Mouse (Mus musculus): ENCODE results near the gene Serinc3.
"Not testable (repeated sequence)": the region's sequence is repeated elsewhere in the genome, so short reads cannot be mapped to it uniquely, and the experiment has no call there.

Gene Serinc3

DNA sequence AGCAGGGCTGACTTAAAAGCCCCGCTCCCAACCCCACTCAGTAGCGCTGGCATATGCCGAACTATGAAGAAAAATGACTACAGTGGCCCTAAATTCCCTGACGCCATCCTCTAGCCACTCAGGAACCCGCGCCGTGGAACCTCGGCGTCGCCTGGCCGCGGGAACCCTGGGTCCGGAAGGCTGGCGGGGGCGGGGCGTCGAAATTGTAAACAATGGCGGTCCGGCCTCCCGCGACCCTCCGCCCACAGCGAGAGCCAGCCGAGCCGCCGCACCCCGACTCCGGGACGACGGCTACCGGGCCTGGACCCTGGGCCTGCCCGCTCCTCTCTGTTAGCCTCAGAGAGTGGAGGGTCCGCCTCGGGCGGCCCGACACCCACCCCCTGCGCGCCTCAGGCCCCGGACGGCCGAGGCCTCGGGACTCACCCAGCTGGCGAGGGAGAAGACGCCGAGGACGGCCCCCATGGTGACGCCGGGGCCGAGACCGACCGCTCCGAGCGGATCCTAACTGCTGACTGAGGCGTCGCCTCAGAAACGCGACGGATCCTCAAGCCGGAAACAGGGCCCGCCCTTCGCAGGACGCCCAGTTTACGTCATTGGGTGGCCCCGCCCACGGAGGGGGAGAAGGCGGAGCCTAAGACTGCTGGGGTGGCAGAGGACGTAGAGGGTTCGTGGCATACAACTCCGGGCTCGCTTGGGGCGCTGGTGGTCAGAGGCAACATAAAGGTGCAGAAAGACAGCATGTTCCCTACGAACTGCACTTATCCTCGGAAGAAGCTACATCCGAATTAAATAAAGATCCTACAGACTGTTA is at the start of gene Serinc3:
Gene Serinc3 (minus strand): TSS at position 557 of the 811 bp plus-strand sequence.
- peak; percentile 99 for DNase-seq (ENCODE audit: low spot score in 2 of 2)

DNA sequence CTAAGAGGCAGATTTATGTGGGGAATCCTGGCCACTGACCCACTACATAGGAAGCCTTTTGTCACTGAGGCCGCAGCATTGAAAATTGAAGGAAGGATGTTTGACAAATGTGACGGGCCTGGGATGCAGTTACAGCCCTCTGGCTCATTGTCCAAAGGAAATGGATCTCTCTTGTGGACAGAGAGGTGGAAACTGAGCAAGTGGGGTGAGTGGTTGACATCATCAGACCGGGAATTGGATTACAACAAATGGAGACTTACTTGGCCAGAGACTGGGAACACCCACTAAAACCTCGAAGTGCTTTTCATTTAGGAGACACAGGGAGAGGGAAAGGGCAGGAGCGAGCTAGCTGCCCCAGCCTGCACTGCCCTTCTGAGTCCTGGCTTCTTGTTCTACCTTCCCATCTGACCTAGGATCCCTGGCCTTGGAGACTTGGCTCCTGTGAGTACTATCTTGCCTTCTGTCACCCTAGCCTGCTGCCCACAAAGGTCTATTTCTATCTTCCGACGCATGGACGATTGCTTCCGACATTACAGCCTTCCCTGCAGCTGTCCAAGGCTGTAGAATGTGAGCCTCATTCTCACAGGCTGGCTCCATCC is 48.9 kb upstream of the Serinc3 start:
- peak; percentile 77 to 79 for DNase-seq (ENCODE audit: low spot score in 2 of 2)

DNA sequence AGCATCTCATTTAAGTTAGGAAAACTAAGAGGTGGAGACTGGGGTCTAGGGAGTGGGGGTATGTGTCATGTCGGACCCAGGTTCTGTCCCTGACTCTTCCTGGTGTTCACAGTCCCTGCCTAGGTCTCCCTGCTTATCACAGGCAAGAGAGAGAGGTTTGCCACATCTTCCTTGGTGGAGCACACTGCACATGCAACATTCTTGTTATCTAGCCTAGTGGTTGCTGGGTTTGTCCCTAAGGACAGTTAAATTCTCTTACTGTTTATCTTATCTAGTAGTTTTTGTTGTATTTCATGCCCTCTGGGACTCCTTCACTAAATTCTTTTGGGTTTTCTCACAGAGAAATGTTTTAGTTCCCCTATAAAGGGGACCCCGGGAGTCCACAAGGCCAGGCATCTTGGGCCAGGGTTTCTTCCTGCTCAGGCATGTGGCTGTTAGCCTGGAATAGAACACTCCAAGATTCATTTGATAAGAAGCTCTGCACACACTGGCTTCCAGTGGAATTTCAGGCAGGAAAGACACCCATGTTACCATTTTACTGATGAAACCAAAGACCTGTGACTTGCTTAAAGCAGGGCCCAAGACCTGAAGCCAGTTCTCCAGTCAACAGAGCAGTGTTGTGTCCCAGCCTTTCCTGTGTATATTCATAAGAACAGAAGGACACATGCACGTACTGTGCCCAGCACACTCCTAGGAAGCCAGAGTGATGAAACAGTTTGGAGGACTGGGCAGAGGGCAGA is 48.1 kb upstream of the Serinc3 start:
- DNase-seq (ENCODE audit: low spot score in 2 of 2), result no peak

DNA sequence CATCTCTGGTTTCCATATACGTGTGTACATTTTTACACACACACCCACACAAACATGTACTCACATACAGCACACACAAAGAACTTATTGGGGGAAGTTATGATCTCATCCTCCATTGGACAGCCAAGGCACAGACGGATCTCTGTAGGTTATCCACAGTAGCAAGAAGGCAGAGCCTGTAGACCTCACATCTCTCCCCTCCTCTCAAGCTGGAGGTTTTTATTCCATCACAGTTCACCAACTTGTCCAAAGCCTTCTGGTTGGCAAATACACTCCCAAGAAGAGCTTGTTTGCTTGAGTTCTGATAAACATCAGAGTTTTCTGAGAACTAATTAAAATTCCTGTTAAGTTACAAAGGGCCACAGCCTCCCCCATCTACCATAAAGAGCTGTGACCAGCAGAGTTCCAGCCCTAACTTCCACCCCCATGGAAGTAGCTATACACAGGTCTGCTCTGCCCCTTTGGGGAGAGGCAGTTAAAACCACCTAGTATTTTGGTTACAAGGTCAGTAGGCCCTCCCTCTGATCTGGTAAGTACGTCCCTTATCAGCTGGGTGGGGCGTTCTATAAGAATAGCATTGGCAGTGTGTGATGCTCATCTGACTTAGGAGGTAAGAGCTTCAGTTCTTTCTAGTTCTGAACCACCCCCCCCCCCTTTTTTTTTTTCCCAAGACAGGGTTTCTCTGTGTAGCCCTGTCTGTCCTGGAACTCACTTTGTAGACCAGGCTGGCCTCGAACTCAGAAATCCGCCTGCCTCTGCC is 47.1 kb upstream of the Serinc3 start:
- DNase-seq (ENCODE audit: low spot score in 2 of 2), result no peak

DNA sequence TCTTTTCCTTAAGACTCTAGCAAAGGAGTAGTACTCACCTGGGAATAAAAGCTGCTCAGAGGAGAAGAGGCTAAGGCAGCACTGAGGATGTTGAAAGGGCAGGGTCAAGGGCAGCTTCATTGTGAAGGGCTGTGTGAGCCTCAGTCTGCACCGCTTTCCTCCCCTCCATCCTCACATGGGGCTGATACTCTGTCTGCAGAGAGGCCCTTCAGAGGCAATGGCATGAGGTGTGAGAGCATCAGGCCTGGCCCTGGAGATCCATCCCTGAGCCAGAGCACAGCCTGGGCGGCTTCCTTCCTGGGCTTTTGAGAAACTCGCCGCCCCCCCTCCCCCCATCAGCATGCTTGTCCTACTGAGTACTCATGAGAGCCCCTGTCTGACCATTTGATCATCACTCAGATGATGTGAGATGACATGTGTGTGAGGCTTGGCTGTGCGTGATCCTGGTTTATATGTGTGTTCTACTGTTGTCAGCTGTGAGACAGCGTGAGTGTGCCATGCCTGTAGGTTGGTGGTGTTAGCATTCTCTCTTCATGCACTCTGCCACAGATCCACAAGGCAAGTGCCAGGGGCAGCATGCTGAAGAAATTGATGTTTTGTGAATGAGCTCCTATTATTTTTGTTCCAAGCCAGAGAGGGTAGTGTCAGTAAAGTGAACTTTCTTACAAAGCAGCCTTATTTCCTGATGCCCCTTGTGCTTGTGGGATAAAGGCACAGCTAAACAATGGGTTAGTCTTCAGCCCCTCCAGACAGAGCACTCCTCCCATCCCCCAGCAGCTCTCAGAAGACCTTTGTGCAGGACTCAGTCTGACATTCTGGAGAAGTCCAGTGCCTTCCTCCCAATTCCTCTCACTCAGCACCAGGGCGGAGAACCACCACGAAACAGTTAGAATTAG is 45.7 kb upstream of the Serinc3 start:
- no peak for DNase-seq (ENCODE audit: low spot score in 2 of 2)

DNA sequence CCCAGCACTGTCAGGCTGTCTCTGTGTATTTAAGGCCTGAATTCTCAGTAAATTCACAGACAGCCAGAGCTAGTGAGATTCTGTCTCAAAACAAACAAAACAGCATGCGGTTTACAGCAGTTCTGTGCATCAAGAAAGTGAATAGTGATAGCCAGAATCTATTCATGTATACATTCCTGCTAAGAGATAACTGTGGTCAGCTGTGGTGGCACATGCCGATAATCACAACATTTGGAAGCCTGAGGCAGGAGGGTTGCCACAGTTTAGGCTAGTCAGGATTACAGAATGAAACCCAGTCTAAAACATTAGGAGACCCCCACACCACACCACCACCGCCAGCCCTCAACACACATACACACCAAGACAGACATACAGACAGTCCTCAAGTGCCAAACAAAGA is 44.8 kb upstream of the Serinc3 start:
- no peak for DNase-seq (ENCODE audit: low spot score in 2 of 2)

DNA sequence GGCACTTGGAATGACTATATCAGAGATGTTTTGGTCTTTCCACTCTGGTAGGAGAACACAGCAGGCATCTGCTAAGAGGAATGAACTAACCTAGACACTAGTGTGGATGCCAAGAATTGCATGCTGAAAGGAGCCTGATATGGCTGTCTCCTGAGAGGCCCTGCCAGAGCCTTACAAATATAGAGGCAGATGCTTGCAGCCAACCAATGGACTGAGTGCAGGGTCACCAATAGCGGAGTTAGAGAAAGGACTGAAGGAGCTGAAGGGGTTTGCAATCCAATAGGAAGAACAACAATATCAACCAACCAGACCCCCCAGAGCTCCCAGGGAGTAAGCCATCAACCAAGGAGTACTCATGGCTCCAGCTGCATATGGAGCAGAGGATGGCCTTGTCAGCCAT is 43.4 kb upstream of the Serinc3 start:
- DNase-seq (ENCODE audit: low spot score in 2 of 2), result not testable (repeated sequence)

DNA sequence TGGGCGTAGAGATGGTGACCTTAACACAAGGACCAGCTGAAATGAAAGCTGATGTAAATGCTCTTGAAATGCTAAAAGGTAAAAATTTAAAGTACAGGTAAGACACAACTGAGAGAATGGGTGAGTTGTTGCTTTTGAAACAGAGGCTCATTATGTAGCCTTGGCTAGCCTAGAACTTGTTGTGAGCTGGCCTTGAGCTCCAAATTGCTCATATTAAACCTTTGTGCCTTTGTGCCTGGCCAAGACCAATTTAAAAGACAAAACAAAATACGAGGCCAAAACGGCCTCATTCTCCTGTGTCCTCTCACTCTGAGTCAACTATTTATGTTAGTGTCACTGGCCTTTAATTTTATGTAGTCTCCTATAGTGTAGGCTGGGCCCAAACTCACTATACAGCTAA is 42.0 kb upstream of the Serinc3 start:
- no peak for DNase-seq (ENCODE audit: low spot score in 2 of 2)

DNA sequence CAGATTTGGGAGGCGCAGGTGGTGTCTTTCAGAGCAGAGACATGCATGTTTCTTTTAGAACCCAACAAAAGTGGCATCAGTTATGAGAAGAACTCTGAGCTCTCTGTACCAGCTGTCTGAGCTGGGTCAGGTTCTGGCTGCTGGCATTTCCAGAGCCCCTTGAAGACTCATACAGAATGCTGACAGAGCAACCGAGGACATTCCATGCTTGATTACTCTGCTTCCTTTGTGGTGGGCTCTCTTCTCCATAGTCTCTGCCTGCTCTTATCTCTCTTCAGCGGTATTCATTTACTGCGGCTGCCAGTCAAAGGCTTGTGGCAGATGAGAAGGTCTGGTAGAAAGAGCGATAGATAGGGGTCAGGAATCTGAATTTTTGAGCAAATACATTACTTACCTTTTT is 41.3 kb upstream of the Serinc3 start:
- no peak for DNase-seq (ENCODE audit: low spot score in 2 of 2)

DNA sequence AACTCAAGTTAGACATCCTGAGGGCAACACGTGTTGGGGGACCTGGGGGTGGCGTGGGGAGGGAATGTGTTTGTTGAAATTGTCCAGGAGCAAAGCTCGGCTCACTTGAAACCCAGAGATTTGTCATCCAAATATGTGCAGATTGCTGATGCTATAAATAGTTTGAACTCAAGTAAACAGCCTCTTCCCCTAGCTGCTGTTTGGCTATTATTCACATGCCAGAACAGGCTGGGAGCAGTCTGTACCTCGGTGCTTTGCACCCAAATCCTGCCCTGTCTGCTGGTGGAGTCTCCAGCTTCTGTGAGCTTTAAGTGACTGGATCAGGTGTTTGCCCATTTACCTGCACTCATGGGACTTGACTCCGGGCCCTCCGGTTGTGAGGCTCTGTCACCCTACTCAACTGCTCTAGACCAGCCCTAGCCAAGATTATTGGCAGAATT is 40.9 kb upstream of the Serinc3 start:
- peak; percentile 83 to 86 for DNase-seq (ENCODE audit: low spot score in 2 of 2)

DNA sequence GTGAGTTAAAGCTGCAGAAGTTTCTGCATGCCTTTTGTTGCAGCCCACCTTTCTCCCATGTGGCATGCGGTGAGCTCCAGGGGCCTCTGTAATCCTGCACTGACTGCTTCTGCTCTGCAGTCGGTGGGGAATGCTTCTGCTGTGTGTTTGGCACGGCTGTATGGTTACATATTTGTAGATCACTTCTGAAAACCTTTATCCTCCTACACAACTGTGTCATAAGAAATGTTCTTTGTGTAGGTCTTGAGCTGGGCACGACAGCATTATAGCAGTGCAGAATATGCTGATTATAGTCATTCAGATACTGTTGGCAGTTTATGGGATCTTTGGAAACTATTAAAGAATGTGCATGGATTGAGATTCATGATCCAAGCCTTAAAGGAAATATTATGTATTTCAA is 40.4 kb upstream of the Serinc3 start:
- no peak for DNase-seq (ENCODE audit: low spot score in 2 of 2)

DNA sequence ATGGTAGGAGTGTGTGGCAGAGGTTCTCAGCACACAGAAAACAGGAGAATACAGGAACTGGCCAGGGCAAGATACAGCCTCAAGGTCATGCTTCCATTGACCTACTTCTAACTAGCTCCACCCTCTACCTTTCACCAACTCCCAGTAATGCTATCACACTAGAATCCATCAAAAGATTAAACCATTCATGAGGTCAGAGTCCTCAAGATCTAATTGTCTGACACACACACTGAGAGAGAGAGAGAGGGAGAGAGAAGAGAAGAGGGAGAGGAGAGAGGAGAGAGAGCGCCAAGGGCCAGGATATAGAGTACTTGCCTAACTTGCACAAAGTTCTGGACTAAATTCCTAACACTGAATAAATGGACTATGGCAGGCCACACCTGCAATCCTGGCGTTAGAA is 37.4 kb upstream of the Serinc3 start:
- DNase-seq (ENCODE audit: low spot score in 2 of 2), result no peak

DNA sequence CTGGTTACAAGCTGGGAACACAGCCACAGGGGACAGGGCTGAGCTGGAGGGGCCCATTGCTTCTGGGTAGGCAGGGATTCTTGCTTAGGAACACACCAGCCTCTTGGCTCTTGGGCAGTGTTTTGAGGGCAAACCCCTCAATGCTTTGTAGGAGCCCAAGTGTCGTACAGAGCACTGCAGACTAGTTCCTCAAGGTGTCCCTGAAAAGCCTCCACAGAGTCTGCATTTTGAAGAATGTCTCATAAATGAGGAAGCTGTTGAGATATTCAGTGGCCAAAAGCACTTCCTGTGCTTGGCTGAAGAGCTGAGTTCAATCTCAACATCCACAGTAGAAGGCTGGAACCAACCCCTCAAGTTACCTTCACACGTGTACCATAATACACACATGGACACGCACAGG is 31.8 kb upstream of the Serinc3 start:
- DNase-seq (ENCODE audit: low spot score in 2 of 2), result no peak

DNA sequence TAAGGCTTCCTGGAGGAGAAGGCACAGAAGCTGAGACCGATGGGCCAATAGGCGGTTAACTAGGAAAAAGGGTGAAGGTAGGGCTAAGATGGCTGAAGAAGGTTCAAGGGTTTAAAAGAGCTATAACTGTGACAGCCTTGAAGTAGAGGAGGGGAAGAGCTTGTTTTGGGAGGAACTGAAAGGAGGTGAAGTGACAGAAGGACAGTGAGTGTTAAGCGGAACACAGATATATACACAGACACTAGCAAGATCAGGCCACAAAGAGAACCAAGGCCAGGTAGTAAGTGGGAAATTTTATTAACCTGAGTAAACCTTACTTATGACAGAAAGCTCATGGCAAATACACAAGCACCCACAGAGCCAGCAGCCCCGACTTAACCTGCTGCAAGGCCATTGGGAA is 31.4 kb upstream of the Serinc3 start:
- no peak for DNase-seq (ENCODE audit: low spot score in 2 of 2)

DNA sequence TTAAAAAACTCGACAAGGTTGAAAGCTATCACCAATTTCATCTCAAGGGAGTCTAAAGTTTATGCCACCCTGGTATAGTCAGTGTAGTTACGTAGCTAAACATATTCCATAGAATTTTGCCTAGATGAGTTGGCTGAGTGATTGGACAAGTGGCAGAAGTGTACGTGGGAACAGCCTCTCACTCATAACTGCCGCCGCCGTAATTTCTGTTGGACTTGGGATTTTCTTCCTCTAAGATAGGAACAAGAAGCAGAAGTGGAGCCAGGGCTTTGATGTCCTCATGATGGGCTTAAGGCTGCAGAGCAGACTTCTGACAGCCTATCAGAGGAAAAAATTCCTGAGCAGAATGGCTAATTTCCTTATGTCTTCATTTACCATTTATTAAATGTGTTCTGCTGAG is 30.7 kb upstream of the Serinc3 start:
- DNase-seq (ENCODE audit: low spot score in 2 of 2), result peak in 1 of 2 experiments; percentile 20

DNA sequence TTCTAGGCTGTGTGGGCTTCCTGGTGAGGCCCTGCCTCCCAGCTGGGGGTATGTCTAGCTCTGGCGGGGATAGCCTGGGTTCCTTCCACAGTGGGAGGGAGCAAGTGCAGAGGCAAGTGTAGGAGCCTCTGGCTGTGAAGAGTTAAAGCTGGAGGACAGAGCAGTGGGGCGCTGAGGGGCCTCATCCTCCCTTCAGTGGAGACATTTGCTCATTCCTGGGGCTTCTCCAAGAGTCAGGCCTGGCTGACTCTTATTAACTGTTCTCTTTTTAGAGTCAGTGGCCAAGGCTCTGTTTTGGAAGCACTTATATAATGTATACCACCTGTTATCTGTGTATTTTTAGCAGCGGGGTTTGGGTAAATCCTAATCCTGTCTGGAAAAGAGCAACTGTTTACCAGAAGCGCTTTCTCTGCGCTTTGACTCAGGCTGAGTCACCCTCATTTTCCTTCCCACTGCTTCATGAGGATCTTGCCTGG is 30.3 kb upstream of the Serinc3 start:
- DNase-seq (ENCODE audit: low spot score in 2 of 2), result peak in 1 of 2 experiments; percentile 32

DNA sequence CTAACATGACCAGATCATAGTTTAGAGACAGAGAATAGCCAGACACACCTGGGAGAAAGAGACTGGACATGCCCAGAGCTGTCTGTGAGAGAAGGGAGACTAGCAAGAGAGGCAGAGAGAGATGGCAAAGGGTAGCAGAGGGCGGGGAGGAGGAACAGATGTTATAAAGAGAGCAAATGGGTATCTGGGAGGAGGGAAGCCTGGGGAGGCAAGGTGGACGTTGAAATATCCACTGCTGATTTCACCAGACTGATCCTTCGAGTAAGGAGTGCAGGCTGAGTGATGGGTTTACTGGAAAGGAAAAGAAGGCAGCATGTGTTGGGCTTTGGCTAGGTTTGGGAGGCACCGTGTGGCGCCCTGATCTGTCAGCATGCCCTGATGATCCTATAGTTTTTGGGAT is 29.5 kb upstream of the Serinc3 start:
- no peak for DNase-seq (ENCODE audit: low spot score in 2 of 2)

DNA sequence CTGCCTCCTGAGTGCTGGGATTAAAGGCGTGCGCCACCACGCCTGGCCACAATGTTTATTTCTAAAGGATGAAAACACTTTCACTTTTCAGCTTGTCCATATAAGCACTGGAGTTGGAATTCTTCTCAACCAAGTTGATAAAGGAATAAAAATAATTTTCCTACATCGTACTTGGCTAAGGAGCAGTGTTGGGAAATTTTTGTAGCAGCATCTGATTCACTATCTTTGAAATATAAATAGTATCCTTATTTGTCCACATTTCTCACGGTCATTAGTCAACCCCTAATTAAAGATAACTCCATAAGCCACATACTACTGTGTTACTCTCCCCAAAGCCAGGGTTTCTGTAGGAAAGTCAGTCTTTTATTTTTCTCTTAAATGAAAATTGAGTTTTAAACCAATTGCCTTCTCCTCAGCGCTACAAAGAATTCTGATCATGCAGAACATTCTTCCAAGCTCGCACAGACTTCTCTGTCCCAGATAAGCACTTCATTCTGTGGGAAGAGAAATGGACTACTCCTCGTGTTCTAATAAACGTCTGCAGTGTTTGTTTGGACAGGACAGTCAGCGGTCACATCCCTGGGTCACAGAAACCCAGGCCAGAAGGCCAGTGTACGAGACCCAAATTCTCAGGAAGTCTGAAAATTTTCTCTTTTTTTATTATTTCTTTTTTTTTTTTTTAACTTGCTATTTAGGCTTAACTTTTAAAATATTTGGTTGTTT is 26.1 kb upstream of the Serinc3 start:
- DNase-seq (ENCODE audit: low spot score in 2 of 2), result peak in 1 of 2 experiments; percentile 51

DNA sequence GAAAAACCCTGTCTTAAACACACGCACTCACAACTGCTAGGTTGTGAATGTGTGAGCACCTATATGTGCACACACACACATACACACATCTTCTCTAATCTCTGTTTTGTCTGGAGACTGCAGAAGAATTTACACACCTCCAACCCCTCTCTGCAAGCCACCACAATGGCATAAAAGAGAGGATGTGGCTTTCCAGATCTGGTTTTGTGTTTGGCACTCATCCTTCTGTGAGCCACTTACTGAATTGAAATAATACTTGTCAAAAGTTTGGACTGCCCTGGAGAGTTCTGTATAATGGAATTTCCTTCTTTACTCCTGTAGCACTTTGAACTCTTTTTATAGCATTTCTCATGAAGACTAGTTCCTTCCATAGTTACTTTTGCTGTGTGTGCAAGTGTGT is 22.1 kb upstream of the Serinc3 start:
- DNase-seq (ENCODE audit: low spot score in 2 of 2), result no peak

DNA sequence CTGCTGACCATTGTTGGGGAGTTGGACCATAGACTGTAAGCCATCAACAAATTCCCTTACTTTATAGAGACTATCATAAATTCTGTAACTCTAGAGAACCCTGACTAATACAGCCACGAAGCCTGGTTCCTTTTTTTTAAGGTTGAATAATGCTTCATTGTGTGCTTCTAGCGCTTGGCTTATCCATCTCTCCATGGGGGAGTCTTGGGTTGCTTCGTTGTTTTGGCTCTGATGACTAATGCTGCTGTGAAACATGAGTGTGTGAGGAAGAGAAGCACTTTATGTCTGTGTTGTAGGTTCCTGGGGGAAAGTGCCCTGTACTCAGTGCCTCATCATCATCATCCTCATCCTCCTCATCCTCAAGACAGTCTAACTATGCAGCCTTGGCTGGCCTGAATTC is 19.0 kb upstream of the Serinc3 start:
- DNase-seq (ENCODE audit: low spot score in 2 of 2), result no peak
